Mouse (Mus musculus) forebrain, embryonic 11.5 days (tissue): ENCODE measurements around the gene Trio. TPM values are rescaled to one million over a fixed set of nuclear protein-coding genes. Genes with fewer than 3 reads are reported as not detected.

Experiments
- ATAC-seq: fragments of 200-750 bp; cut with Nextera tagmentation; replicated peaks from 2 replicates; pipeline ENCODE4 v1.8.0; 2017; ENCODE audit warnings: moderate TSS enrichment; ENCODE audit not compliant: low FRiP score
- DNase-seq: peaks from one replicate; pipeline ENCODE4 v3.0.0-alpha.2; 2017; ENCODE audit warnings: low spot score
- H3K27ac ChIP-seq: fragments of 300-500 bp; sonication (generic); 2 replicates; pipeline ENCODE4 v1.5.1; 2014; ENCODE audit warnings: low read depth, low read length
- H3K27me3 ChIP-seq: fragments of 300-500 bp; sonication (generic); 2 replicates; pipeline ENCODE4 v1.6.1; 2014; ENCODE audit warnings: mild to moderate bottlenecking, low read length, mixed read lengths; ENCODE audit not compliant: control insufficient read depth, insufficient read depth
- H3K36me3 ChIP-seq: fragments of 300-500 bp; sonication (generic); 2 replicates; pipeline ENCODE4 v1.6.1; 2014; ENCODE audit warnings: mild to moderate bottlenecking, low read length, moderate library complexity, mixed read lengths; ENCODE audit not compliant: control insufficient read depth, insufficient read depth
- H3K4me1 ChIP-seq: fragments of 300-500 bp; sonication (generic); replicated peaks from 2 replicates; pipeline ENCODE4 v1.6.1; 2014; ENCODE audit warnings: low read length, mixed read lengths; ENCODE audit not compliant: control insufficient read depth, insufficient read depth
- H3K4me2 ChIP-seq: fragments of 300-500 bp; sonication (generic); 2 replicates; pipeline ENCODE4 v1.6.1; 2014; ENCODE audit warnings: low read depth, mild to moderate bottlenecking, low read length, moderate library complexity, mixed read lengths; ENCODE audit not compliant: severe bottlenecking
- H3K4me3 ChIP-seq: fragments of 300-500 bp; sonication (generic); 2 replicates; pipeline ENCODE4 v1.5.1; 2014; ENCODE audit warnings: low read depth, low read length
- H3K9ac ChIP-seq: fragments of 300-500 bp; sonication (generic); 2 replicates; pipeline ENCODE4 v1.6.1; 2014; ENCODE audit warnings: low read length
- H3K9me3 ChIP-seq: fragments of 300-500 bp; sonication (generic); 2 replicates; pipeline ENCODE4 v1.6.1; 2016; ENCODE audit warnings: low read length, mixed read lengths; ENCODE audit not compliant: control insufficient read depth
- WGBS: fragments of 180-500 bp; shearing (Covaris S2); extraction: QIAGEN DNeasy Blood & Tissue Kit; methylation state at CpG from one replicate; pipeline ENCODE4 v1.1.7; 2014; 5-methylcytosine and 5-hydroxymethylcytosine counted together
- polyA plus RNA-seq: library from polyadenylated mRNA; unstranded; fragments of >200 nt; fragmentation: Nextera tagmentation; extraction: Ambion mirVana; gene quantifications from 2 replicates; pipeline ENCODE4 v1.2.1, GENCODE M21; 2014

Gene Trio
- polyA plus RNA-seq, 1 experiment from 2014 or later = 41.8 TPM

GRCm38 (mm10) chr15:28053226-28053625 is 27.6 kb upstream of the Trio start:
- DNase-seq (no peak), ATAC-seq (no peak)
- Histone ChIP-seq H3K9ac (no peak overlapping the region), H3K27me3 (no peaks in the 10 kb centered on the region), H3K27ac (no peak overlapping the region), H3K4me2 (no peak overlapping the region), H3K9me3 (no peaks in the 10 kb centered on the region), H3K4me3 (no peak overlapping the region), H3K4me1 (peaks cover 6% of the 10 kb centered on the region; the same call in 1 of the 2 replicates), H3K36me3 (no peaks in the 10 kb centered on the region)
- 61% methylated on average over 6 of the region's 6 CpGs for WGBS

- 44% methylated on average over 4 of the region's 4 CpGs for WGBS
- H3K9me3 ChIP-seq = no peaks in the 10 kb centered on the region
- peak overlapping the region; percentile 44 for H3K9ac ChIP-seq
- no peak overlapping the region for H3K4me3 ChIP-seq
- no peak for ATAC-seq
- no peak overlapping the region for H3K27ac ChIP-seq
- no peak overlapping the region for H3K4me2 ChIP-seq
- DNase-seq = no peak
- H3K27me3 ChIP-seq = no peaks in the 10 kb centered on the region
- no peaks in the 10 kb centered on the region for H3K36me3 ChIP-seq
- H3K4me1 ChIP-seq = peaks cover 6% of the 10 kb centered on the region; the same call in 1 of the 2 replicates
These were observed 26.2 kb upstream of the Trio start for GRCm38 (mm10) chr15:28051811-28052210.

- H3K27ac ChIP-seq = 0 out of 2 replicates have a peak overlapping the region, but pooled peaks have one; percentile 50
- H3K4me3 ChIP-seq = no peak overlapping the region
- 4% methylated on average over 18 of the region's 18 CpGs for WGBS
- H3K9ac ChIP-seq = peak overlapping the region; percentile 44
- ATAC-seq (peak; percentile 83), DNase-seq (peak; percentile 74)
- no peaks in the 10 kb centered on the region for H3K36me3 ChIP-seq
- no peaks in the 10 kb centered on the region for H3K27me3 ChIP-seq
- no peaks in the 10 kb centered on the region for H3K9me3 ChIP-seq
- peaks cover 6% of the 10 kb centered on the region; the same call in 1 of the 2 replicates for H3K4me1 ChIP-seq
- H3K4me2 ChIP-seq = peak overlapping the region; percentile 39
These were observed 25.5 kb upstream of the Trio start for GRCm38 (mm10) chr15:28051104-28051625.

- 91% methylated on average over 3 of the region's 3 CpGs for WGBS
- Histone ChIP-seq H3K27ac (no peak overlapping the region), H3K4me1 (peaks cover 4% of the 10 kb centered on the region; the same call in 1 of the 2 replicates), H3K4me3 (no peak overlapping the region), H3K9ac (no peak overlapping the region), H3K27me3 (no peaks in the 10 kb centered on the region), H3K9me3 (no peaks in the 10 kb centered on the region), H3K36me3 (no peaks in the 10 kb centered on the region), H3K4me2 (no peak overlapping the region)
- ATAC-seq (no peak), DNase-seq (no peak)
These were observed 22.1 kb upstream of the Trio start for GRCm38 (mm10) chr15:28047711-28048110.

GRCm38 (mm10) chr15:28041158-28041865 is 15.7 kb upstream of the Trio start:
- H3K4me1 ChIP-seq = 0 out of 2 replicates have a peak, but pooled peaks cover 4% of the 10 kb centered on the region
- H3K27ac ChIP-seq = no peak overlapping the region
- H3K9me3 ChIP-seq = no peaks in the 10 kb centered on the region
- no peaks in the 10 kb centered on the region for H3K27me3 ChIP-seq
- H3K9ac ChIP-seq = no peak overlapping the region
- no peak overlapping the region for H3K4me3 ChIP-seq
- no peaks in the 10 kb centered on the region for H3K36me3 ChIP-seq
- no peak for ATAC-seq
- DNase-seq = no peak
- H3K4me2 ChIP-seq = no peak overlapping the region
- WGBS = 17% methylated on average over 9 of the region's 9 CpGs

- H3K27me3 ChIP-seq = no peaks in the 10 kb centered on the region
- H3K9me3 ChIP-seq = no peaks in the 10 kb centered on the region
- H3K27ac ChIP-seq = no peak overlapping the region
- ATAC-seq (no peak), DNase-seq (no peak)
- no peak overlapping the region for H3K4me2 ChIP-seq
- H3K36me3 ChIP-seq = no peaks in the 10 kb centered on the region
- no peak overlapping the region for H3K4me3 ChIP-seq
- H3K4me1 ChIP-seq = 0 out of 2 replicates have a peak, but pooled peaks cover 4% of the 10 kb centered on the region
- 90% methylated on average over 6 of the region's 6 CpGs for WGBS
- no peak overlapping the region for H3K9ac ChIP-seq
These were observed 12.0 kb upstream of the Trio start for GRCm38 (mm10) chr15:28037651-28038050.

- H3K9ac ChIP-seq = no peak overlapping the region
- DNase-seq (no peak), ATAC-seq (no peak)
- no peaks in the 10 kb centered on the region for H3K4me1 ChIP-seq
- no peak overlapping the region for H3K4me3 ChIP-seq
- no peaks in the 10 kb centered on the region for H3K9me3 ChIP-seq
- no peaks in the 10 kb centered on the region for H3K27me3 ChIP-seq
- H3K27ac ChIP-seq = no peak overlapping the region
- H3K36me3 ChIP-seq = no peaks in the 10 kb centered on the region
- H3K4me2 ChIP-seq = no peak overlapping the region
- 88% methylated on average over 10 of the region's 10 CpGs for WGBS
These were observed 10.0 kb upstream of the Trio start for GRCm38 (mm10) chr15:28035601-28036000.

- H3K27me3 ChIP-seq = no peaks in the 10 kb centered on the region
- H3K9me3 ChIP-seq = no peaks in the 10 kb centered on the region
- WGBS = 80% methylated on average over 10 of the region's 10 CpGs
- ATAC-seq = no peak
- H3K36me3 ChIP-seq = no peaks in the 10 kb centered on the region
- H3K4me2 ChIP-seq = no peak overlapping the region
- H3K27ac ChIP-seq = no peak overlapping the region
- no peak overlapping the region for H3K9ac ChIP-seq
- no peak for DNase-seq
- no peaks in the 10 kb centered on the region for H3K4me1 ChIP-seq
- H3K4me3 ChIP-seq = no peak overlapping the region
These were observed 9.0 kb upstream of the Trio start for GRCm38 (mm10) chr15:28034636-28035035.

- ATAC-seq (no peak), DNase-seq (no peak)
- Histone ChIP-seq H3K27me3 (no peaks in the 10 kb centered on the region), H3K9me3 (no peaks in the 10 kb centered on the region), H3K4me3 (no peak overlapping the region), H3K4me2 (no peak overlapping the region), H3K9ac (no peak overlapping the region), H3K4me1 (no peaks in the 10 kb centered on the region), H3K27ac (no peak overlapping the region), H3K36me3 (no peaks in the 10 kb centered on the region)
- 94% methylated on average over 7 of the region's 7 CpGs for WGBS
These were observed 3.7 kb upstream of the Trio start for GRCm38 (mm10) chr15:28029371-28029770.
